Mouse (Mus musculus) thymus, postnatal 25 days (tissue): ENCODE measurements around the gene Gal3st4.

Experiments
- DNase-seq: peaks from one replicate; pipeline ENCODE4 v3.0.0; 2022

The Gal3st4 gene

DNA sequence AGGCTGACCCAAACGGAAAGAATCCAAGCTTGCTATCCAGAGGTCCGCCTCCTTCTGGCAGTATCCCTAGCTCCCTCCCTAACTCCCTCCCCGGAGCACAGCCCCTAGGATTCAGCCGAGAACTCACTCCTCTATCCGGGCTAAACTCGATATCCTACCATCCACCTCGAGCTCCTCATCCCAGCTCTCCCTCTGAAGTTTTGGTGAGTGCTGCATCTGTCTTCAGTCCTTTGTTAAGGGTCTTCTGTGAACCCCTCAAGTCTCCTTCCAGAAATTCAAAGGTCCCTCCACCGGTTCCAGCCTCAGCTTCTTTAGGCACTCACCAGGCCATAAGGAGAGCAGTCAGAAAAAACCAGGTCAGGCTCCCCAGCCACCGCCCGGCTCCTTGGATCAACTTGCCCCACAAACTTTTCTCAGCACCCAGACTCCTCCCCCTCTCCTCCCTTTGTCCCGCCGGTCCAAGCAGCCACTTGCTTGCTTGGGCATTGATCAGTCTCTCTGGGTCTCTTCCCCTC is at the start of gene Gal3st4:
TSS of gene Gal3st4 (minus strand) at position 432 of the 515 bp plus-strand sequence.
- no peak for DNase-seq

DNA sequence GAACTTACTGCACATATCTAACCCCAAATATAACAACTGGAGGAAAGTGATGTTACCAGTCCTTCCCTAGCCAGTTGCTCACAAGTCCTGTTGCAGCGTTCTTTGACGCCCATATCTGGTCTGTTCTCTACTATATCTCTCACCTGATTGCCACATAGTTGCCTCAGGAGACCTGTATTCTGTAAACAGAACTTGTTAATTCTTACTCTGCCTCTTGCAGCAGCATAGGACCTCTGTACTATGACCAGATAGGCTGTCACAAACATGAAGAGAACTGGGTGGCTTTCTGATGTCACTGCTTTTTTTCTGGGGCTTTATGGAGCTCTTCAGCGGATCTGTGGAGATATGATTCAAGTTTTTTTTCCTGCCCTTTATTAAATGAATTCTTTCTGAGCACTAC is 40.2 kb upstream of the Gal3st4 start:
- DNase-seq: no peak

DNA sequence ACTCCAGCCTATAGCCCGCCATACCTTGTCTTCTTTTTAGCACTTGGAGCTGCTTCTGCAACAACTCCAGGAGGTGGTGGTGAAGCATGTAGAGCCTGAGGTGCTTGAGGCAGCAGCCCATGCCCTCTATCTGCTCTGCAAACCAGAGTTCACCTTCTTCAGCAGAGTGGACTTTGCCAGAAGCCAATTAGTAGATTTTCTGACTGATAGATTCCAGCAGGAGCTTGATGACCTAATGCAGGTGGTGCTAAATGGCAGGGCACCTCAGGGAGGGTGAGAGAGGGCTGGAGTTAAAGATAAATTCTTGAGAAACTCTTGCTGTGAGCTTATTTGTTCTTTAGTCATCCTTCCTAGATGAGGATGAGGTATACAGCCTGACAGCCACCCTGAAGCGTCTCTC is 27.0 kb upstream of the Gal3st4 start:
- DNase-seq: no peak

DNA sequence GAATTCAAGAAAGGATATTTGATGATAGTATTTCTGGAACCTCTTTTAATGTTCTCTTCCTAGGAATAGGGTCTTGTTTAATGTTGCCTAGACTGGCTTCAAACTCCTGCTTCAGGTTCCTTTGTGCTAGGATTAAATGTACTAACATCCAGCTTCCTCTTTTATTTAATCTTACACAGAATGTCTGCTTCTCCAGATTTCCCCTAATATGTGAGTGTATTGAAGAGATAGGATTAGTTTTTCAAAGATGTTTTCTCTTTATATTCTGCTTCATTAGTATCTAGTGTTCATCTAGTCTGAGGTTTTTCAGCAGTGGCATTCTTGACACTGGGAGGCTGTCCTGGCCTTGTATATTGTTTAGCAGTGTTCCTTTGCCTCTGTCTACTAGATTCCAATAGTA is 21.5 kb upstream of the Gal3st4 start:
- no peak for DNase-seq

DNA sequence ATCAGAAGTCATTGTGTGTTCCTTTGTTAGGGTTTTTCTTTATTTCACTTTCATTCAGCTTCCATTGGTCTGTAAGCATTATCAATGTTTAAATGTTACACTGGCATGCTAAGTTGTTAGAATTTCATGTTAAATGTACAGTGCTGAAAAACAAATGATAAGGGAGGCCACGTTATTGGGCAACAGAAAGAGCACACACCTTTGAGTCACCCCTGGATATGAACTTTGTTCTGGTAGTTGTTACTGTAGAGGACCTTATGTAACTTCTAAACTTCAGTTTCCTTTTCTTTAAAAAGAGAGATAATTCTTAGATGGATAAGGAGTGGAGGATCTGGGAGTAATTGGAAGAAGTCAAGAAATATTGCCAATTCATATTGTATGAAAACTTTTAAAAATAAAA is 19.0 kb upstream of the Gal3st4 start:
- DNase-seq: no peak

DNA sequence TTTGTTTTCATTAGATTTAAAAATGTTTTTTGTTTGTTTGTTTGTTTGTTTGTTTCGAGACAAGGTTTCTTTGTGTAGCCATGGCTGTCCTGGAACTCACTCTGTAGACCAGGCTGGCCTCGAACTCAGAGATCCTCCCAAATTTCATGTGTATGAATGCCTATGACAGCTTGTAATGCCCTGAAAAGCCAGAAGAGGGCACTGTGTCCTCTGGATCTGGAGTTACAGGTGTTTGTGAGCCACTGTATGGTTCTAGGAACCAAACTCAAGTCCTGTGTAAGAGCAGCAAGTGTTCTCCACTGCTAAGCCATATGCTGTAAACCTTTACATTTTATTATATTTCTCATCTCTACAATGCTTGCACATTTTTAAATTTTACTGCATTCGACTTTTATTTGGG is 15.2 kb upstream of the Gal3st4 start:
- DNase-seq: peak; percentile 35

DNA sequence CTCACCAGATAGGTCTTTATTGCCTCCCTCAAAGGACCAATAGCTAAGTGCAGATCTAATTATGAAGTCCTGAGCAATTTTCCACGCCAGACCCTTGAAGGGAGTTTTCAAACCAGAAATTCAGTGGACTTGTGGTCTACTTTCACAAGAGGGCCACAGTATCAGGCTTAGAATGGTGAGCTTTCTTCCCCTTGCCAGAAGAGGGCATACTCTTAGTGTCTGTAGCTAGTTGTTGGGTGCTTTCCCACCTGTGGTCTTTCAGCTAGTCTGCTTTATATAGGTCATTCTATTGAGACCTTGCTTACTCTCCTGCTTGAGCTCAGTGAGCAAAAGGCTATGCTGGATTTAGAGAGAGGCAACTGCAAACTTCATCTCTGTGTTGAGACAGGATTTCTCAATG is 10.9 kb upstream of the Gal3st4 start:
- DNase-seq: no peak

DNA sequence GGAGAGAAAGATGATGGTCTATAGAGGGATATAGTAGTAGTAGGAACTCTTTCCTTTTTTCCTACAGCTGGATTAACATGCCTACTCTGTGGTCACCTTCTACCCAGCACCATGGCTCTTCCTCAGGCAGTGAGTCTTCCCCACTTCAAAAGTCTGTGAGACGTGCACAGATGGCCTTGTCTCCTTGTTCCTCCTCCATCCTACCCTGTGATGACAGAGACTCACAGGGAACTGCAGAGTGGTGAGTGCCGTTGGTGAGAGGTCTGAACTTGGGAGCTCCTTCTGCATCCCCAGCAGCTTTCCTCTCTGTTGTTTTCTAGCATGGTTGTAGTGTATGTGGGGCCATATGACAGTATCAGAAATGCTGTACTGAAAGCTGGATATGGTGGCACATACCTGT is 9.2 kb upstream of the Gal3st4 start:
- no peak for DNase-seq

DNA sequence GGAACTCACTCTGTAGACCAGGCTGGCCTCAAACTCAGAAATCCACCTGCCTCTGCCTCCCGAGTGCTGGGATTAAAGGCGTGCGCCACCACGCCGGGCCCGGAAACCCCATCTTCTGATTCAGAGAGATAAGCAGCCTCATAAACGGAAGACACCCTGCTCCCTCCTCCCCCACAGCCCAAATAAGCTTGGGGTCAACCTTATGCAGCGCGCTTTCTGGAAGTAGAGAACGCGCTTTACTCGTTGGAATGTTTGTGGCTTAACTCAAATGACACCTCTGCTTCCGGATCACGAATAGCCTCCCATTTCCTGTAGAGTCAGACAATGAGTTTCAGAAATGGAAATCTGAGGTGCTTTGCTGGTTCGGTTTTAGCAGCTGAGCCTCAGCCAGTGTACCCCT is 8.2 kb upstream of the Gal3st4 start:
- no peak for DNase-seq

DNA sequence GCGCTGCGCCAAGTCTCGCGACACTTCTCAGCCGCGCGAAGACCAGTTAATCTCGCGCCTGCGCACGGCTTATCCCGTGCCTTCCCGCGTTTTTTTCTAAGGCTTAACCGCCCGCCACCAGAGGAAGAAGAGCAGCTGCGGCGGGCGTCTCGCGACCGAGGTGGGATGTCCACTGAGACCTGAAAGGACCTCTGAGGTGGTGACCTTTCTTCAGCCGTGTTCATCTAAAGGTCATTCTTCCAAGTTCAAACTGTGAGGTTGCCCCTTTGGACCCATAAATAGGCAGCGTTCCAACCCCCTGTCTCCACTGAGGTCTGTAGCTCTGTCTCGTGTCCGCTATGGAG is 7.8 kb upstream of the Gal3st4 start:
- no peak for DNase-seq

DNA sequence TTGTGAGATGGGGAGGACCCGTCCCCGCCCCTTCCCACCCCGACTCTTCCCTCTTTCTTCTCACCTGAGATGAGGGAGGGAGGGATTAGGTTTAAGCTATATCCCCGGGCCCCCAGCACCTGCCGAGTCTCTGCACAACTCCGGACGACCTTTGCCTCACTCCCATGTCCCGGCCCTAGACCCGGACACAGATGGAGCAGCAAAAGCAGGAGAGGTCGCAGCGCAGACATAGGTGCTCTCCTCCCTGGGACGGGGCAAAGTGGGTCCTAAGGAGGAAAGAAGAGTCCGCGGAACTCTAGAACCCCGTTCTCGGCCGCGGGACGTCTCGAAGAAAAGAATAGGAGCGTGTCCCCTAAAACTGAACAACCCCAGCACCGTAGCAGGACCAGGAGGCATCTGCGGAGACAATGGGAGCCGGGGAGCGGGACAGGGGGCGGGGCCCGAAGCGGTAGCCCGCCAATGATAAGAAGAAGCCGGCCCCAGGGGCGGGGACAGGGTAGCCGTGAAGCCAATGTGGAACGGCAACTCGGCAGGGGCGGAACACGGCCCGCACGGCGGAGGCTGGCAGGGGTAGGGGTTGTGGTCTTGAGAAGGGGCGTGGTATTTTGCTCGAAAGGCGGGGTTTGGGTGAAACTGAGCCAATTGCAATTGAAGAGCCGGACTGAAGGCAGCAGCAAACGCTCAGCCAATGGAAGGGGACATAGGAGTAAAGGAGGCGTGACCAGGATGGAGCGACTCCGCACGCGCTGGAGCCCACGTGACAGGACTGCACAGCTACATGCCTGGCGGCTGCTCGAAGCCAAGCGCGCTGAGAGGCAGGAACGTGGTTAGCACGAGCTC is 7.2 kb upstream of the Gal3st4 start, which contains the start of the genes Gm43720, Gpc2 and Stag3:
TSS of gene Gm43720 (minus strand) at position 374 of the 840 bp plus-strand sequence.
TSS of gene Gpc2 (minus strand) at position 421 of the 840 bp plus-strand sequence.
TSS of gene Stag3 (plus strand) at position 656 of the 840 bp plus-strand sequence.
- DNase-seq: peak; percentile 89

DNA sequence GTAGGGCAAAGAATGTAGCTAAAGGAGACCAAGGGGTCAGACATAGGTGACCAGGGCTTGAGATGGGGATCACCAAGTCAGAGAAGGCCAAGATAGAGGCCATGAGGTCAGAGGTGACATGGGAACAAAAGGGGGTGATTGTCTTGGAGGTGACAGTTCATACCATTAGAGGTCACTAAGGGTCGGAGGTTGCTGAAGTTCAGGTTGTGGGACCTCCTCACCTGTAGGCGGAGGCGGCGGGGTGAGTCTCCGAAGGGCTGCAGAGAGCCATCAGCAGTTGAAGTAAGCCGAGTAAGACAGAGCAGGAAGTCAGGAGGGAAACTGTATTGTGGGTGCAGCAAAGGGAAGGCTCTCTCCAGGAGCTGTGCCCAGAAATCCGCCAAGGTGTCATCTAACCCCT is 5.4 kb upstream of the Gal3st4 start:
- no peak for DNase-seq

DNA sequence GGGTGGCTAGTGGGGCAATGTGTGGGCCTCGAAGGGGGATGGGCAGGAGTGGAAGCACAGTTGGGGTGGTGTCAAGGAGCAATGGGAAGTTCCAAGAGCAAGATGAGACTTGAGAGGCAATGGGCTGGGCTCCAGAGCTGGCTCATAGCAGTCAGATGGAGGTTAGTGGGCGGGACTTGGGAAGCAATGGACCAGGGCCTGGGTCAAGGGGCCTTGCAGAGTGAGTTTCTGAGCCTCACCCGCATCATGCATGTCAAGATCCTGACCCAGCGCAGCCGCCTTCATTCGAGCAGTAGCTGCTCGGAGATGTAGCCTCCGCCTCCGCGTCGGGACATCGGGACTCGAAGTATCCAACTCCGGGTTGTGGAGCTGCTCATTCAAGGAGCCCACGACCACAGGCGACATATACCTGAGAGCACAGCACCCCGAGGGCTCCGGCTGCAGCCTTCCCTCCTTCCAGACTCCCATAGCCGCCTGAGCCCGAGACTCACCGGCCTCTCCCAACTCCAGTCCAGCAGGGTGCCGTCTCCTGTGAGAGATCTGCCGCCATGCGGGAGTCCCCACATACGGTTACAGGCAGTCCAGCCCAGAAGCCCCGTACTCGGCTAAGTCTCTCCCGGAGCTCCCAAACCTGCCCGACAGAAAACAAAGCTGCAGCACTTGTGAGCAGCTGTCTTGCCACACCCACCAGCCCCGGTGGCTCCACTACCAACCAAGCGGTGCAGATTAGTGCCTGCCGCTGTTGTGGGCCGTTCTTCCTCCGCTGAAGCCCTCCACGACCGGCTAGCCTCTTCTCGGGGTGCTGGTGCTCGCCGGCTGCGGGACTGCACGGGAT is 2.8 kb upstream of the Gal3st4 start:
- DNase-seq: no peak

DNA sequence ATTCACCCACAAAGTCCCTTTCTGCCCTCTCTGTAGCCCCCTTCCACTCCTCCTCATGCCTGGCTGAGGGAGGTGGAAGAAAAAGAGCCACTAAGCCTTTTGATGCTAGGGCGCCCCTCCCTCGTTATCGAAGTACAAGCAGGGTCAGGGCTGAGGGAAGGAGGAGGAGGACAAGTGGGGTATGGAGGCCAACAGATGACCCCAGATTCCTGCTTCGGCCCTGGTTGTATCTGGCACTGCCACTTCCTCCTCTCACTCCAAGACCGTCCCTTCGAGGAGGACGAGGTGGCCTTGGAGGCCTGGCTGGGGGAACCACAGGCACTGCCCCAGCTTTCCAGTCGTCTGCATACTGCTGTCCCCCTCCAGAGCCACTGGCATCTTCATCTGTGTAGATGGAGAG is 1.5 kb upstream of the Gal3st4 start:
- DNase-seq: no peak

DNA sequence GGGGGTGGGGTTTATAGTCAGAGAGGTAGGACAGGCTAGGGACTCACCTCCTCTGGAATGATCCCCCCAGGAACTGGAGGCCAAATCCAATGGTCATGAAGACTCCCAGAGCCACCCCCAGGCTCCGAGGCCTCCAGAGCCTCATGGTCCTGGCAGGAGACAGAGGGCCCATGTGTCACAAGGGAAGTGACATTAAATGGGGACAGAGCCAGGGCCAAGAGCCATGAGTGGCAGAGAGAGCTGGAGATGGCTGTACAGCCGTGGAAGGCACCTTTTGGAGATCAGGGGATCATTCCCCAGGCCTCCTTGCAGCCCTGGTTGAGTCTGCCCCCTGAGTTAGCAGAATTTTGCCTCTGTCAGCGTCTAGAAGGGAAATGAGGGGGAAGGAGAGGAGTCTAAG is 1.4 kb downstream of the Gal3st4 start:
- no peak for DNase-seq

DNA sequence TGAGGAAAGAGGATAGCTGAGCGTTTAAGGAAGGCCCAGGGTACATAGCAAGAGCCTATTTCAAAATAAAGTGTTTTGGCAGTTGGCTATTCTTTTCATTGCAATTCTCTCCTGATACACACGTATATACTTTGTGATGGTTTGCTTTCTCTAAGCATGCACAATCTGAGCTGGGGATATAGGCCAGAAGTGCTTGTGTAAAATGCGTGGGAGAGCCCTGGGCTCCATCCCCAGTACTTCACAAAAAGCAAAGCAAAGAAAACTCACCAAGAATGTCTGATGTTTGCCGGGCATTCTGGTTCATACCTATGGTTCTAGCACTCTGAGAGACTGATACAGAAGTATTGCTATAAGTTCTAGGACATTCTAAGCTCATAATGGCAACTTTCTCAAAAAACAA is 3.7 kb downstream of the Gal3st4 start:
- DNase-seq: no peak

DNA sequence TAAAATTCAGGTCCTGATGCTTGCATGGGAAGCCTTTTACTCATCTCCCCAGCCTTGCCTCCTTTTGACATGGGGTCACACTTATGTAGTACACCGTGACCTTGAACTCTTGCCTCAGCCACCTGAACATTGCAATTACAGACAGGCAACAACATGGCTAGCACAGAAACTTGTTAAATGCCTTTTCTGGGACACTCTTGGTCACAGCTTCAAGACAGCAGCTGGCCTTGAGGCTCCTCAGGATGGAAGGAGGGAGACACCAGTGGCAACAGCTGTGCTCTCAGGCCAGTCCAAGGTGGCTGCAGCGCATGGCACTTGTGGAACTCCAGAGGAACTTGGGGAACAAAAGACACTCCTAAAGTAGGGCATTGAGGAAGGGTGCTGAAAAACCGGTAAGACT is 5.5 kb downstream of the Gal3st4 start:
- no peak for DNase-seq

DNA sequence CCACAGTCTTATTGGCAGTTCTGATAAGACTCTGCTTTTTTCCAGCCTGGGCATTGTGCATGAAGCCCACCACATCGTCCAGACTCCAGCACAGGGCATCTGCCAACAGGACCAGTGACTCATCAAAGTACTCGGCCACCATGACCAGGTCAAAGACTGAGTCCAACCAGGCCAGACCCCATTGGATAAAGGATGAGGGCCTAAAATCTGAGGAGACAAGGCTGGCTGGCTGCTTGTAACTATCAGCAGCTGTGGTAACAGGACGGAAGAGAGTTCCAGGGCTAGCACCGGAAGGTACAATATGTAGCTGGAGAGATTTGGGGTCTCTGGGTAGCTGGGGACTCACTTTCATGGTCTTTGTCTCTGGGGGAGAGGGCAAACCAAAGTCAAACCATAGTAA is 6.9 kb downstream of the Gal3st4 start:
- DNase-seq: no peak

DNA sequence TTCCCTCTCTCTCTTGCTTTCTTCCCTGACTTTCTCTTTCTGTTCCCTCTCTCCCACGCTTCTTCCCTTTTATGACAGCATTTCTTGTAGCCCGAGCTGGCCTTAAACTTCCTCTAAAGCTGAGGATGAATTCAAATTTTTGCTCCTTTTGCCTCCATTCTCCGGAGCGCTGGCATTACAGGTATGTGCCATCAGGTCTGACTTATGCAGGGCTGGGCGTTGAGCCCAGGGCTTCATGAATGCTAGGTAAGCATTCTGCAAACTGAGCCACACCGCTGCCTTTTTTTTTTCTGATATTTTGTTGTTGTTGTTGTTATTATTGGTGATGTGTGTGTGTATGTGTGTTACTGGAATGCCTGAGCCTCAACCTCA is 8.4 kb downstream of the Gal3st4 start:
- no peak for DNase-seq

DNA sequence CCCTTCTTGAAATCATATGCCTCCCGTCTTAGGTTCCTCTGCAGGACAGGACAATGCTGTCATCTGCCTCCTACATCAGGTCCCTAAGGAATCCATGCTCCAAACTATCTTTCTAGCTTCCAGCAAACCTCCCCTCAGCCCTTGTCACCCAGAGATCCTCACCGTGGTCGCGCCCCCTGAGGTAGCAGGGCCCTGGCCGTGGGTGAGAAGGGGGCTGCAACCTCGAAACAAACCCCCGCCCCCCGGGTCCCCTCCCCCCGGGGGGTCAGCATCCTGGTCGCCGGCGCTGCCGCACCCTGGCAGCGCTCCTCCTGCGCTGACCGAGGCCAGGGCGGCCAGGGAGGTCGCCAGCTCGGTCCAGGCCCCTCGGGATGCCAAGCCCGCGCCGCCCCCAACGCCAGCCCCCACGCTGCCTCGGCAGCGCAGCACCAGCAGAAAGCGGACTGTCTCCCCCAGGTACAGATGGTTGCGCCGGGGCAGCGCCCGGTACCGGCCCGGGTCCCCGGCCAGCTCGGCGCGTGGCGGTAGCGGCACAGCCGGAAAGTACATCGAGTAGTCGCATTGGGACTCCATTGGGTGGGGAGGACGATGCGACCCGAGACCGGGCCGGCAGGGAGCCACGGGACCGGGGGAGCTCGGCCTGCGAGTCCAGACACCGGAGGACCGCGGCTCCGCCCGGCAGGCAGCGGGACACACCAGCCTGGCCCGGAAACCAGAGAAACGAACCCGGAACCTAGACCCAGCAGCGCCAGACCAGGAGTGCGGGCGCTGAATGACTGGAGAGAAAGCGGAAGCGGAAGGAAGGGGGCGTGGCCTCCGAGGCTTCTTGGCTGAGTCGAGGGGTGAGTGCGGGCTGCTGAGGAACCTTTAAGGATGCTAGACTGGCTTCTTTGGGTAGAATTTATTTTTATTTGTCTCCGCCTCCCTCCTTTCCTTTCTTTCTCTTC is 9.1 kb downstream of the Gal3st4 start, which contains the start of gene BC037034:
TSS of gene BC037034 (minus strand) at position 774 of the 947 bp plus-strand sequence.
- peak; percentile 90 for DNase-seq

DNA sequence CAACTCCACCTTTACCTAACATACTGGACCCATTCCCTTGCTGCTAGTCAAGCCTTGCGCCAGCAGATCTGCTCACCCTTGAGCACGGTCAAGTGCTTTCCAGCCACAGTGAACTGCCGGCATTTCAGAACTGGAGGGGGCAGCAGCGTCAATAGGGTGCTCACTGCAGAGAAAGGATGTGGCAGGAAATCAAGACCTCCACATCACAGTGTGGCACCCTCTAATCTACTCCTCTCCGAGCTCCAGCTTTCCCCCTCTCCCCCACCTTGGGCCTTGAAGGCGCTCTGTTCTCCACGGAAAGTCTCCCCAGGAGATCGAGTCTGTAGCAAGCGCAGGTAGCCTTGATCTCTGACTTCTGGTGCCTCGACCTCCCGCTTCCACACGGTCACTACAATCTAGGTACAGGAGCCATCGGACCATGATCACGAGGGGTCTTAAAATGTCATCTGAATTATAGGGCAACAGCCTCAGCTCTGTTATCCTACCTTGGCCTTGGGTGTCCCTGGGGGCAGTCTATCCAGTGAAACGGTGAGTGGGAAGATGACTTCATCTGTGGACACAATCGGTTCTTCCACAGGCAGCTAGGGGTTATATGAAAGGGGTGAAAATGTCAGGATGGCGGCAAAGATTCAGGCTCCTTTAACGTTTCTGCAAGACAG is 9.9 kb downstream of the Gal3st4 start:
- peak; percentile 28 for DNase-seq

DNA sequence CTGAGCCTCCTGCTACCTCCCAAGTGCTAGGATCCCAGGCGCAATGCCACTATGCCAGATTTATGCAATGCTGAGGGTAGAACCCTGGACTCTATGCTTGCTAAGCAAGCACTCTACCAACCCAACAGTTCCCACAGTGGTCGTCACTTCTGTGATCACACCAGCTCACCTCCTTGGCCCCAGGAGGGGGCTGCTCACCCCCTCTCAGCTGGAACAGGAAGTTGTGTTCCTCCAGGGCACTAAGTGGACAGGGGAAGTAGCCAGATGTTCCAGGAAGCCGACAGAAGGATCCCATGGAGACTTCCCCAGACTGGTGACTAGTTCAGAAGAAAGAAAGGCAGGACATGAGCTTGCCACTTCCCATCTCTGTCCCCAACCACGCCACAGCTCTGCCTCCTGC is 10.6 kb downstream of the Gal3st4 start:
- DNase-seq: no peak
